Mouse (Mus musculus): ENCODE data around the gene Tbx2. TPM values are rescaled to one million over a fixed set of nuclear protein-coding genes. Genes with fewer than 3 reads are reported as not detected.

Gene Tbx2
- polyA plus RNA-seq, 1 experiment: 133 TPM

GRCm38 (mm10) chr11:85887801-85888450, 55.6 kb downstream of the Tbx2 start:
- DNase-seq (ENCODE audit: low spot score): no peak

- DNase-seq (ENCODE audit: low spot score): no peak
Measured at GRCm38 (mm10) chr11:85888451-85888961, 56.2 kb downstream of the Tbx2 start.

GRCm38 (mm10) chr11:85889056-85889729, 56.8 kb downstream of the Tbx2 start:
- no peak for DNase-seq (ENCODE audit: low spot score)

- DNase-seq (ENCODE audit: low spot score): no peak
Measured at GRCm38 (mm10) chr11:85889730-85890562, 57.6 kb downstream of the Tbx2 start.

- DNase-seq (ENCODE audit: low spot score): no peak
Measured at GRCm38 (mm10) chr11:85890563-85890845, 58.2 kb downstream of the Tbx2 start.

- DNase-seq (ENCODE audit: low spot score): no peak
Measured at GRCm38 (mm10) chr11:85891010-85891691, 58.8 kb downstream of the Tbx2 start.

Other genes with a start within 250 kb of the Tbx2 start
- gene Gm11444, start 17.8 kb downstream of the Tbx2 start, polyA plus RNA-seq (2012; rRNA removed): not detected in 2 replicates
- 17.1 and 23.1 TPM in 2 replicates for gene Tbx4, start 53.9 kb downstream of the Tbx2 start, polyA plus RNA-seq (2012; rRNA removed)

Data from urinary bladder, adult 2 months (tissue).